ENCODE assay signal across 10 mouse cellular contexts in genomic region chr2:30901646-30902160, GRCm38 (mm10). TPM values are rescaled to one million over a fixed set of nuclear protein-coding genes. Genes with fewer than 3 reads are reported as not detected.
DNase-seq lines count a peak whose midpoint lies in the region; ATAC-seq and TF ChIP-seq lines count a peak whose summit lies in the region.
"Had no signal": no experiment of that assay in that cellular context is flagged by ENCODE, and none has a peak within 500 bp of the region (broad histone marks: within the 10 kb centered on the region; RNA-seq: fewer than 3 reads in every experiment).

No protein-coding gene starts in this region.

- H3K27ac ChIP-seq in kidney, adult 2 months (ENCODE audit: insufficient read depth, low read depth, low read length): peak overlapping the region; percentile 45; the same call in 1 of the 2 replicates
- H3K27ac ChIP-seq in hindbrain, embryonic 14.5 days: no peak overlapping the region

- 49% methylated on average over 6 of the region's 6 CpGs for WGBS in kidney, adult 2 months
- 62% methylated on average over 6 of the region's 6 CpGs for WGBS in hindbrain, embryonic 14.5 days

- H3K4me1 ChIP-seq in kidney, adult 2 months (ENCODE audit: control insufficient read depth, insufficient read depth, low read length): peaks cover 3% of the 10 kb centered on the region; the same call in 1 of the 2 replicates
- H3K4me1 ChIP-seq in hindbrain, embryonic 14.5 days (replicated peaks; ENCODE audit: control insufficient read depth, insufficient read depth, low read length): peaks cover 11% of the 10 kb centered on the region; the same call in 1 of the 2 replicates

- no peaks in the 10 kb centered on the region for H3K36me3 ChIP-seq in kidney, adult 2 months (ENCODE audit: control insufficient read depth, insufficient read depth, low read length)
- no peaks in the 10 kb centered on the region for H3K36me3 ChIP-seq in hindbrain, embryonic 14.5 days (replicated peaks; ENCODE audit: control insufficient read depth, insufficient read depth)

- TF ChIP-seq CTCF in kidney, adult 2 months (conservative IDR thresholded peaks at IDR 0.05; ENCODE audit: insufficient read depth, insufficient read length, low read depth, low read length): no peak

- peak overlapping the region; percentile 60 for H3K4me3 ChIP-seq in kidney, adult 2 months (ENCODE audit: insufficient read depth, low read depth, low read length)
- H3K4me3 ChIP-seq in hindbrain, embryonic 14.5 days (replicated peaks; ENCODE audit: low read length): no peak overlapping the region

- peak; percentile 26 for DNase-seq in kidney, adult 2 months
- no peak for DNase-seq in kidney, adult 8-10 months
- peak; percentile 67 for DNase-seq in adipocyte (ENCODE audit: low spot score)
- DNase-seq in hindbrain, embryonic 14.5 days (ENCODE audit: low spot score): no peak
- DNase-seq in lung, postnatal 25 days (ENCODE audit: low spot score): peak; percentile 40
- DNase-seq in frontal cortex, postnatal 14 days (ENCODE audit: low spot score in 2 of 2): no peak
- DNase-seq in thymus, postnatal 0 days (ENCODE audit: low spot score): no peak
- DNase-seq: adrenal gland, postnatal 36 days; retina, postnatal 1 day; thymus, postnatal 36 days had no signal

- no peak for TF ChIP-seq POLR2A in kidney, adult 2 months (IDR thresholded peaks at IDR 0.05; ENCODE audit: low read depth, low read length)

- H3K9me3 ChIP-seq in hindbrain, embryonic 14.5 days (ENCODE audit: control insufficient read depth, low read length): no peaks in the 10 kb centered on the region

- no peak for ATAC-seq in hindbrain, embryonic 14.5 days (ENCODE audit: low FRiP score)

- H3K27me3 ChIP-seq in kidney, adult 2 months (replicated peaks; ENCODE audit: control insufficient read depth, insufficient read depth, low read length): no peaks in the 10 kb centered on the region
- peaks cover 5% of the 10 kb centered on the region for H3K27me3 ChIP-seq in hindbrain, embryonic 14.5 days (ENCODE audit: control insufficient read depth, insufficient read depth, low read length)

- H3K4me2 ChIP-seq in hindbrain, embryonic 14.5 days (replicated peaks): peak overlapping the region; percentile 51

- no peak overlapping the region for H3K9ac ChIP-seq in hindbrain, embryonic 14.5 days

RNA-seq across cellular contexts. Expression of gene Ptges, which starts 28.0 kb away (rescaled TPM):
- 36.3 and 45.2 TPM in 2 replicates for polyA plus RNA-seq in kidney, adult 2 months (2012; rRNA removed)
- polyA plus RNA-seq in hindbrain, embryonic 14.5 days (2014; fragmentation: Nextera tagmentation; extraction: Ambion mirVana): 3.7 and 4.1 TPM in 2 replicates
- polyA plus RNA-seq in thymus, postnatal 0 days (2015; fragmentation: Nextera tagmentation; extraction: Ambion mirVana): 3.2 and 3.4 TPM in 2 replicates

RNA-seq across cellular contexts. Expression of gene Tor1b, which starts 51.1 kb away (rescaled TPM):
- polyA plus RNA-seq in kidney, adult 2 months (2012; rRNA removed): 22.4 and 22.7 TPM in 2 replicates
- polyA plus RNA-seq in hindbrain, embryonic 14.5 days (2014; fragmentation: Nextera tagmentation; extraction: Ambion mirVana): 19.4 and 20.6 TPM in 2 replicates
- 24.2 and 26.1 TPM in 2 replicates for polyA plus RNA-seq in thymus, postnatal 0 days (2015; fragmentation: Nextera tagmentation; extraction: Ambion mirVana)

Comparison
In these comparisons a context has a peak if more than half of its experiments do, and no peak if none do; other contexts are left out.
1. DNase-seq: peak in kidney, adult 2 months (single experiment), adipocyte (single experiment) and lung, postnatal 25 days (single experiment); none in kidney, adult 8-10 months (0 of 2), hindbrain, embryonic 14.5 days (single experiment), frontal cortex, postnatal 14 days (0 of 2) and thymus, postnatal 0 days (single experiment).